Mouse (Mus musculus) spleen, adult 2 months (tissue): ENCODE results near the gene Zbtb18. TPM values are rescaled to one million over a fixed set of nuclear protein-coding genes. Genes with fewer than 3 reads are reported as not detected.
A peak's percentile ranks its signal among the peaks of the same experiment; 100 is the strongest.

ENCODE experiments used
- DNase-seq, 2 experiments: peaks; one replicate each; pipeline versions ENCODE4 v3.0.0 to v3.0.0-alpha.2; 2012 to 2021; ENCODE audit warnings: low spot score in 2 of 2, low read depth in 1 of 2
- H3K27ac ChIP-seq: fragments of 200-500 bp; 2 replicates; pipeline ENCODE4 v1.5.1; 2012; ENCODE audit warnings: low read length, inconsistent platforms; ENCODE audit not compliant: insufficient read depth
- H3K27me3 ChIP-seq: fragments of 200-500 bp; 2 replicates; pipeline ENCODE4 v1.6.1; 2012; ENCODE audit warnings: mild to moderate bottlenecking, moderate library complexity, low read length, inconsistent platforms; ENCODE audit not compliant: control insufficient read depth, insufficient read depth
- H3K36me3 ChIP-seq: fragments of 200-500 bp; 2 replicates; pipeline ENCODE4 v1.6.1; 2012; ENCODE audit warnings: mild to moderate bottlenecking, low read length, inconsistent platforms; ENCODE audit not compliant: control insufficient read depth, insufficient read depth
- H3K4me1 ChIP-seq: fragments of 200-500 bp; 2 replicates; pipeline ENCODE4 v1.6.1; 2011; ENCODE audit warnings: inconsistent platforms; ENCODE audit not compliant: control insufficient read depth, insufficient read depth, insufficient read length
- H3K4me3 ChIP-seq: fragments of 200-500 bp; 2 replicates; pipeline ENCODE4 v1.5.1; 2011; ENCODE audit warnings: mild to moderate bottlenecking, inconsistent platforms; ENCODE audit not compliant: insufficient read depth, insufficient read length; ENCODE audit errors: extremely low read depth
- CTCF ChIP-seq: fragments of 200-500 bp; IDR thresholded peaks from 2 replicates; pipeline ENCODE4 v1.5.1; 2011; ENCODE audit warnings: mild to moderate bottlenecking, inconsistent platforms; ENCODE audit not compliant: insufficient read depth, insufficient read length, insufficient replicate concordance; ENCODE audit errors: extremely low read depth
- POLR2A ChIP-seq: fragments of 200-500 bp; IDR thresholded peaks from 2 replicates; pipeline ENCODE4 v1.6.1; 2011; ENCODE audit warnings: low read depth, low read length, inconsistent platforms
- WGBS: fragments of 180-500 bp; shearing (Covaris S2); methylation state at CpG from one replicate; pipeline ENCODE4 v1.1.7; 2018; 5-methylcytosine and 5-hydroxymethylcytosine counted together
- polyA plus RNA-seq: library from polyadenylated mRNA; depleted of rRNA; stranded (reverse); fragments of >200 nt; gene quantifications from 2 replicates; pipeline ENCODE4 v1.2.3, GENCODE M21; 2012

The Zbtb18 gene
- polyA plus RNA-seq, 1 experiment = 18.1 TPM

GRCm38 (mm10) chr1:177483612-177484011, 41.5 kb downstream of the Zbtb18 start:
- H3K27me3 ChIP-seq = no peaks in the 10 kb centered on the region
- no peak overlapping the region for H3K4me3 ChIP-seq
- no peak overlapping the region for H3K27ac ChIP-seq
- no peak for TF ChIP-seq CTCF
- TF ChIP-seq POLR2A = no peak
- WGBS = 20% methylated on average over 2 of the region's 2 CpGs
- DNase-seq = no peak
- H3K36me3 ChIP-seq = no peaks in the 10 kb centered on the region
- peaks cover 15% of the 10 kb centered on the region; the same call in 1 of the 2 replicates for H3K4me1 ChIP-seq

GRCm38 (mm10) chr1:177484280-177484679, 42.1 kb downstream of the Zbtb18 start:
- no peak for DNase-seq
- Histone ChIP-seq H3K4me1 (peaks cover 15% of the 10 kb centered on the region; the same call in 1 of the 2 replicates), H3K27ac (0 out of 2 replicates have a peak overlapping the region, but pooled peaks have one; percentile 17), H3K4me3 (no peak overlapping the region), H3K36me3 (no peaks in the 10 kb centered on the region), H3K27me3 (no peaks in the 10 kb centered on the region)
- no peak for TF ChIP-seq POLR2A
- no peak for TF ChIP-seq CTCF
- WGBS = 31% methylated on average over 7 of the region's 7 CpGs

GRCm38 (mm10) chr1:177484680-177485079, 42.5 kb downstream of the Zbtb18 start:
- peaks cover 17% of the 10 kb centered on the region; the same call in 1 of the 2 replicates for H3K4me1 ChIP-seq
- 31% methylated on average over 7 of the region's 7 CpGs for WGBS
- no peaks in the 10 kb centered on the region for H3K27me3 ChIP-seq
- peak; percentile 28 to 52 for DNase-seq
- H3K27ac ChIP-seq = no peak overlapping the region
- no peaks in the 10 kb centered on the region for H3K36me3 ChIP-seq
- H3K4me3 ChIP-seq = no peak overlapping the region
- no peak for TF ChIP-seq POLR2A
- no peak for TF ChIP-seq CTCF

GRCm38 (mm10) chr1:177489844-177490243, 47.7 kb downstream of the Zbtb18 start:
- Histone ChIP-seq H3K4me3 (peak overlapping the region; percentile 26; the same call in 1 of the 2 replicates), H3K27me3 (no peaks in the 10 kb centered on the region), H3K27ac (peak overlapping the region; percentile 15; the same call in 1 of the 2 replicates), H3K4me1 (peaks cover 14% of the 10 kb centered on the region; the same call in 1 of the 2 replicates), H3K36me3 (no peaks in the 10 kb centered on the region)
- peak; percentile 29 to 33 for DNase-seq
- no peak for TF ChIP-seq POLR2A
- TF ChIP-seq CTCF = no peak
- 13% methylated on average over 7 of the region's 7 CpGs for WGBS

GRCm38 (mm10) chr1:177490808-177491207, 48.7 kb downstream of the Zbtb18 start:
- no peak for DNase-seq
- Histone ChIP-seq H3K27ac (no peak overlapping the region), H3K27me3 (no peaks in the 10 kb centered on the region), H3K4me1 (peaks cover 13% of the 10 kb centered on the region; the same call in 1 of the 2 replicates), H3K4me3 (no peak overlapping the region), H3K36me3 (no peaks in the 10 kb centered on the region)
- 53% methylated on average over 4 of the region's 4 CpGs for WGBS
- TF ChIP-seq CTCF = no peak
- no peak for TF ChIP-seq POLR2A

- no peak for DNase-seq
- Histone ChIP-seq H3K36me3 (no peaks in the 10 kb centered on the region), H3K4me3 (no peak overlapping the region), H3K4me1 (peaks cover 13% of the 10 kb centered on the region; the same call in 1 of the 2 replicates), H3K27me3 (no peaks in the 10 kb centered on the region), H3K27ac (no peak overlapping the region)
- 34% methylated on average over 8 of the region's 8 CpGs for WGBS
- TF ChIP-seq POLR2A = no peak
- TF ChIP-seq CTCF = no peak
Measured at GRCm38 (mm10) chr1:177491280-177491679, 49.1 kb downstream of the Zbtb18 start.

GRCm38 (mm10) chr1:177494306-177494705, 52.2 kb downstream of the Zbtb18 start:
- no peak for DNase-seq
- H3K27me3 ChIP-seq = no peaks in the 10 kb centered on the region
- no peaks in the 10 kb centered on the region for H3K36me3 ChIP-seq
- H3K4me3 ChIP-seq = no peak overlapping the region
- no peak overlapping the region for H3K27ac ChIP-seq
- no peak for TF ChIP-seq CTCF
- no peak for TF ChIP-seq POLR2A
- peaks cover 13% of the 10 kb centered on the region; the same call in 1 of the 2 replicates for H3K4me1 ChIP-seq
- whole genome bisulfite sequencing = 79% methylated on average over 8 of the region's 8 CpGs
